Mouse (Mus musculus) inflammation-experienced regulatory T-cells, adult 6 months (primary cell): ENCODE data around the gene Igf2bp2. TPM values are rescaled to one million over a fixed set of nuclear protein-coding genes. Genes with fewer than 3 reads are reported as not detected.

ENCODE experiments used
- ATAC-seq: one replicate; pipeline ENCODE4 v1.8.0; 2017
- polyA plus RNA-seq, 3 experiments: library from polyadenylated mRNA; unstranded; fragments of 100-300 nt; shearing (Covaris generic); gene quantifications; one replicate each; pipeline ENCODE4 v1.2.1; 2017

The Igf2bp2 gene
- polyA plus RNA-seq, 3 experiments from 2014 or later: 0.47 to 0.88 (median 0.54) TPM

- no peak for ATAC-seq
Measured at GRCm38 (mm10) chr16:22015569-22015968, 147.5 kb downstream of the Igf2bp2 start.

GRCm38 (mm10) chr16:22009596-22009995 is 153.5 kb downstream of the Igf2bp2 start:
- ATAC-seq: peak; percentile 33

- peak; percentile 95 for ATAC-seq
Measured at GRCm38 (mm10) chr16:22009099-22009584, 154.0 kb downstream of the Igf2bp2 start, which contains the start of gene Senp2. TSS of gene Senp2 (plus strand) at chr16:22009484.

Other genes starting within 250 kb of the Igf2bp2 start
- gene Tmem41a, start 215.7 kb downstream of the Igf2bp2 start, polyA plus RNA-seq: 1 to 10 TPM; 3.9 to 5.1 (median 4.5) TPM
- under 1 TPM in 2 of 3 experiments, not detected in 1; 0.16 to 0.84 TPM for gene Liph, start 167.6 kb downstream of the Igf2bp2 start, polyA plus RNA-seq
- 10 to 100 TPM; 13.8 to 19.4 (median 16.1) TPM for gene Senp2, start 153.8 kb downstream of the Igf2bp2 start, polyA plus RNA-seq
- gene Tra2b, start 102.7 kb upstream of the Igf2bp2 start, polyA plus RNA-seq: 100 to 1,000 TPM; 282 to 459 (median 451) TPM